Mouse (Mus musculus) liver, adult 2 months (tissue): ENCODE measurements at regions not wholly inside any gene's neighbourhood (a gene's known extent, or its start where the extent isn't known, plus 50 kb on each side); places are given as distances from the start of the nearest gene placed in this dataset.

Source experiments
- DNase-seq: peaks from one replicate; pipeline ENCODE4 v3.0.0-alpha.2; 2011; ENCODE audit warnings: low read depth, low spot score; ENCODE audit errors: extremely low read depth
- H3K27ac ChIP-seq: fragments of 200-500 bp; replicated peaks from 2 replicates; pipeline ENCODE4 v1.5.1; 2012; ENCODE audit warnings: low read depth, mild to moderate bottlenecking, control low read depth, inconsistent platforms, low read length; ENCODE audit not compliant: insufficient read depth
- H3K27me3 ChIP-seq: fragments of 200-500 bp; 2 replicates; pipeline ENCODE4 v1.6.1; 2012; ENCODE audit warnings: mild to moderate bottlenecking, moderate library complexity, low read length, inconsistent platforms; ENCODE audit not compliant: control insufficient read depth, insufficient read depth
- H3K36me3 ChIP-seq: fragments of 200-500 bp; 2 replicates; pipeline ENCODE4 v1.6.1; 2012; ENCODE audit warnings: low read length, inconsistent platforms; ENCODE audit not compliant: control insufficient read depth, insufficient read depth
- H3K4me1 ChIP-seq: fragments of 200-500 bp; 2 replicates; pipeline ENCODE4 v1.6.1; 2011; ENCODE audit warnings: low read length; ENCODE audit not compliant: control insufficient read depth, insufficient read depth
- H3K4me3 ChIP-seq: fragments of 200-500 bp; 2 replicates; pipeline ENCODE4 v1.5.1; 2011; ENCODE audit warnings: low read depth, mild to moderate bottlenecking, control low read depth, low read length, moderate library complexity; ENCODE audit not compliant: insufficient read depth
- H3K79me2 ChIP-seq: fragments of 200-500 bp; 2 replicates; pipeline ENCODE4 v1.6.1; 2012; ENCODE audit warnings: inconsistent platforms, mild to moderate bottlenecking, low read length, moderate library complexity; ENCODE audit not compliant: control insufficient read depth, insufficient read depth
- H3K9ac ChIP-seq: fragments of 200-500 bp; 2 replicates; pipeline ENCODE4 v1.6.1; 2012; ENCODE audit warnings: low read depth, mild to moderate bottlenecking, control low read depth, inconsistent platforms, low read length
- CTCF ChIP-seq: fragments of 200-500 bp; IDR thresholded peaks from 2 replicates; pipeline ENCODE4 v1.5.1; 2011; ENCODE audit warnings: low read depth, low read length, control low read depth
- POLR2A ChIP-seq: fragments of 200-500 bp; IDR thresholded peaks from 2 replicates; pipeline ENCODE4 v1.6.1; 2011; ENCODE audit warnings: low read length, control low read depth; ENCODE audit not compliant: insufficient read depth; ENCODE audit errors: extremely low read depth
- WGBS: fragments of 180-500 bp; shearing (Covaris S2); methylation state at CpG from one replicate; pipeline ENCODE4 v1.1.7; 2018; 5-methylcytosine and 5-hydroxymethylcytosine counted together

DNA sequence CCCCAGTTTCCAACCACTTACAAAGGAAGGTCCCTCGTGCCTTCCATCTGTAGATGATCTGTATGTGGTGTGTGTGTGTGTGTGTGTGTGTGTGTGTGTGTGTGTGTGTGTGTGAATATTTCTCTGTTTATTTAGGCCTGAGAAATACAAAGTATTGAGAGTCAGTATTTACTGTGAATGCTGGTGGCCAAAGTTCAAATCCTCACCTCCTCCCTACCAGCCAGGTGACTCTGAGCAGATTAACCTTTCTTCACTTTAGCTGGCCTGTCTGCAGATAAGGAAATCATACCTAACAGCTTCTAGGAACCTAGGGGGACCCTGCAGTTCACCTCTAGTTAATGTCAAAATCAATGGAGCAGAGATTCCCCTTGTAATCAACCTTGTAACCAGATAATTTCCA is 100.9 kb upstream of the Tle3 start:
- H3K36me3 ChIP-seq, result no peaks in the 10 kb centered on the region
- H3K79me2 ChIP-seq, result no peaks in the 10 kb centered on the region
- peak; percentile 60 for DNase-seq
- H3K4me1 ChIP-seq, result peaks cover 10% of the 10 kb centered on the region
- H3K27ac ChIP-seq, result no peak overlapping the region
- H3K27me3 ChIP-seq, result peaks cover 6% of the 10 kb centered on the region; the same call in 1 of the 2 replicates
- no peak overlapping the region for H3K9ac ChIP-seq
- TF ChIP-seq POLR2A (no peak), CTCF (no peak)
- WGBS, result 48% methylated on average over 1 of the region's 1 CpGs
- no peak overlapping the region for H3K4me3 ChIP-seq

- H3K9ac ChIP-seq, result no peak overlapping the region
- 89% methylated on average over 5 of the region's 5 CpGs for WGBS
- peaks cover 6% of the 10 kb centered on the region; the same call in 1 of the 2 replicates for H3K27me3 ChIP-seq
- peak; percentile 36 for DNase-seq
- H3K79me2 ChIP-seq, result no peaks in the 10 kb centered on the region
- H3K4me3 ChIP-seq, result no peak overlapping the region
- no peak for TF ChIP-seq CTCF
- no peak for TF ChIP-seq POLR2A
- peaks cover 9% of the 10 kb centered on the region for H3K4me1 ChIP-seq
- no peaks in the 10 kb centered on the region for H3K36me3 ChIP-seq
- H3K27ac ChIP-seq, result no peak overlapping the region
Measured at GRCm38 (mm10) chr9:61271769-61272352, 100.3 kb upstream of the Tle3 start.

GRCm38 (mm10) chr9:61274020-61274419 is 98.1 kb upstream of the Tle3 start:
- Histone ChIP-seq H3K4me1 (peaks cover 3% of the 10 kb centered on the region; the same call in 1 of the 2 replicates), H3K4me3 (no peak overlapping the region), H3K9ac (no peak overlapping the region), H3K36me3 (no peaks in the 10 kb centered on the region), H3K79me2 (no peaks in the 10 kb centered on the region), H3K27me3 (peaks cover 6% of the 10 kb centered on the region; the same call in 1 of the 2 replicates), H3K27ac (no peak overlapping the region)
- TF ChIP-seq CTCF (no peak), POLR2A (no peak)
- 92% methylated on average over 9 of the region's 9 CpGs for WGBS
- DNase-seq, result no peak

DNA sequence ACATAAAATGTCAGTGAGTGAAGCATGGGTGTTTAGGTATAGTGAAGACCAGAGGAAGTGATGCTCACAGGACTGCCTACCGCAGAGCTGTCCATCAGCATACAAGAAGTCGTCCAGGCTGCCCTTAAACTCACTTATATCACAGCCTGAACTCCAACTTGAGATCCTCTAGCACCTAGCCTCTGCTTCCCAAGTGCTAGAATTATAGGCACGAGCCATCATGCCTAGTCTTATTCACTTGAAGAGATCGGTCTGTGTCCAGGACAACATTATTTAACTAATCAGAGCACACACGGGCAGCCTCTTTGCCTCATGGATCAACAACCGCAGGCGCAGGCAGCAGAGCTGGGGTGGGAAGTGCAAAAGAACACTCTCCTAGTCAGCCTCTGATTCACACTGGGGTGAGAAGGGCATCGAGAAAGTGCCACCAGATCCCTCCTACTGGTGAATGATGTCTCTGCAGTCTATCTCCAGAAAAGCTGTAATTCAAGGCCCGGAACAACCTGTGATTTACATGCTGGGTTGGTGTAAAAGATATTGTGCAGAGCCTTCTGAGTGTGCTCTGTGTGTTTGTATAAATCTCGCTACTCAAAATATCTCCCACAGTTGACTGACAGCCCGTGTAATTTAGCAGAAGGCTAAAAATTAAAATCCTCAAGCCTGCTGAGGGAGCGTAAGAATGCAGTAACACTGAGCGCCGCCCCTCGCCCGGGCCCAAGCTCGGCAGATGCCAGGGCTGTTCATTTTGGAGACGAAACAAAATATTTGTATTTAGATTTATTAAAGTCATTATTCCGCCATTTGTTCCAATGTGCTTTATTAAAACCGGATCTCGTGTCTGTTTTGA is 94.6 kb upstream of the Tle3 start:
- H3K27ac ChIP-seq, result no peak overlapping the region
- no peaks in the 10 kb centered on the region for H3K4me1 ChIP-seq
- no peaks in the 10 kb centered on the region for H3K36me3 ChIP-seq
- no peaks in the 10 kb centered on the region for H3K79me2 ChIP-seq
- DNase-seq, result peak; percentile 61
- 37% methylated on average over 21 of the region's 21 CpGs for WGBS
- TF ChIP-seq POLR2A (no peak), CTCF (peak; percentile 51)
- no peak overlapping the region for H3K4me3 ChIP-seq
- peaks cover 5% of the 10 kb centered on the region; the same call in 1 of the 2 replicates for H3K27me3 ChIP-seq
- no peak overlapping the region for H3K9ac ChIP-seq

DNA sequence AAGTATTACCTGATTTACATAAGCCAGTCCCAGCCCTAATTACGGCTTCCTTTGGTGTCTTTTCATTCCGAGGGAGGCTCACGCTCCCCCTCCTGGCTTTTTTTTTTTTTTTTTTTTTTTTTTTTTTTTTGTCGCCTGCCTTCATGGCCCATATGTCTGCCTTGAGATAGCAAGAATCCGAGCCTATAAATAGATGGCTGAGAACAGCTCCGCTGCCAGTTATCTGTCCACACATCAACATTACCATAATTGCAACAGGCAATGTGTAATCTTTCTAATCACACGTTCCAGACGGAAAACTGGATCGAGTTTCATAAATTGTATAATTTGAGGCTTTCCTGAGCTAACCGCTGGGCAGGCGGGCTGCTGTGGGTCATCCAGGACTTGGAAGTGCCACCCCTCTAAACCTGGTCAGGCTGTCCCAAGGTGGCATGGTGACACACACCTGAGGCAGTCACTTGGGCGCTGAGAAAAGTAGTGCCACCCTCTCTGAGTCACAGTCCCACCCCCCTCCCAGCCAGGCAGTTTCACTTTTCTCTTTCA is 93.9 kb upstream of the Tle3 start:
- DNase-seq, result no peak
- H3K4me3 ChIP-seq, result no peak overlapping the region
- no peaks in the 10 kb centered on the region for H3K79me2 ChIP-seq
- no peaks in the 10 kb centered on the region for H3K36me3 ChIP-seq
- H3K4me1 ChIP-seq, result no peaks in the 10 kb centered on the region
- H3K27ac ChIP-seq, result no peak overlapping the region
- no peak overlapping the region for H3K9ac ChIP-seq
- H3K27me3 ChIP-seq, result peaks cover 2% of the 10 kb centered on the region; the same call in 1 of the 2 replicates
- TF ChIP-seq CTCF, result no peak
- TF ChIP-seq POLR2A, result no peak
- WGBS, result 57% methylated on average over 12 of the region's 12 CpGs
